Mouse (Mus musculus) olfactory bulb, adult 2 months (tissue): ENCODE measurements around the gene Rcn2. TPM values are rescaled to one million over a fixed set of nuclear protein-coding genes. Genes with fewer than 3 reads are reported as not detected.

Experiments used
- H3K27ac ChIP-seq: fragments of 200-500 bp; 2 replicates; pipeline ENCODE4 v1.5.1; 2012; ENCODE audit warnings: low read depth, low read length; ENCODE audit not compliant: insufficient read depth
- H3K4me1 ChIP-seq: fragments of 200-500 bp; 2 replicates; pipeline ENCODE4 v1.6.1; 2012; ENCODE audit warnings: low read length; ENCODE audit not compliant: control insufficient read depth, insufficient read depth
- H3K4me3 ChIP-seq: fragments of 200-500 bp; 2 replicates; pipeline ENCODE4 v1.5.1; 2012; ENCODE audit warnings: mild to moderate bottlenecking, low read depth, low read length, moderate library complexity; ENCODE audit not compliant: insufficient read depth
- CTCF ChIP-seq: fragments of 200-500 bp; IDR thresholded peaks from 2 replicates; pipeline ENCODE4 v1.5.1; 2012; ENCODE audit warnings: low read depth, mild to moderate bottlenecking, low read length, moderate library complexity; ENCODE audit not compliant: insufficient read depth
- POLR2A ChIP-seq: fragments of 200-500 bp; IDR thresholded peaks from 2 replicates; pipeline ENCODE4 v1.6.1; 2012; ENCODE audit warnings: mild to moderate bottlenecking, low read depth, low read length, moderate library complexity; ENCODE audit not compliant: insufficient read depth
- WGBS: fragments of 180-500 bp; shearing (Covaris S2); methylation state at CpG from one replicate; pipeline ENCODE4 v1.1.7; 2018; 5-methylcytosine and 5-hydroxymethylcytosine counted together
- polyA plus RNA-seq: library from polyadenylated mRNA; stranded (reverse); fragments of >200 nt; gene quantifications from 2 replicates; pipeline ENCODE4 v1.2.4, GENCODE M21; 2012; ENCODE audit warnings: low replicate concordance; ENCODE audit not compliant: missing spikeins, insufficient read depth, insufficient read length

Rcn2 gene
- polyA plus RNA-seq, 1 experiment: not detected

- 96% methylated on average over 5 of the region's 5 CpGs for WGBS
- Histone ChIP-seq H3K4me3 (no peak overlapping the region), H3K4me1 (peaks cover 3% of the 10 kb centered on the region; the same call in 1 of the 2 replicates), H3K27ac (no peak overlapping the region)
- TF ChIP-seq CTCF (no peak), POLR2A (no peak)
Observed at GRCm38 (mm10) chr9:56062336-56062735, 20.7 kb downstream of the Rcn2 start.

- no peak for TF ChIP-seq POLR2A
- no peak for TF ChIP-seq CTCF
- Histone ChIP-seq H3K27ac (no peak overlapping the region), H3K4me1 (peaks cover 3% of the 10 kb centered on the region; the same call in 1 of the 2 replicates), H3K4me3 (no peak overlapping the region)
- 70% methylated on average over 3 of the region's 3 CpGs for WGBS
Observed at GRCm38 (mm10) chr9:56065011-56065410, 23.4 kb downstream of the Rcn2 start.

- no peak for TF ChIP-seq POLR2A
- no peak for TF ChIP-seq CTCF
- Histone ChIP-seq H3K27ac (no peak overlapping the region), H3K4me1 (peaks cover 3% of the 10 kb centered on the region; the same call in 1 of the 2 replicates), H3K4me3 (no peak overlapping the region)
- 95% methylated on average over 4 of the region's 4 CpGs for whole genome bisulfite sequencing
Observed at GRCm38 (mm10) chr9:56067964-56068363, 26.3 kb downstream of the Rcn2 start.

GRCm38 (mm10) chr9:56068630-56069029 lies 27.0 kb downstream of the Rcn2 start:
- Histone ChIP-seq H3K4me3 (no peak overlapping the region), H3K27ac (no peak overlapping the region), H3K4me1 (peaks cover 3% of the 10 kb centered on the region; the same call in 1 of the 2 replicates)
- no peak for TF ChIP-seq CTCF
- TF ChIP-seq POLR2A: no peak
- WGBS: 97% methylated on average over 1 of the region's 1 CpGs

- no peaks in the 10 kb centered on the region for H3K4me1 ChIP-seq
- no peak overlapping the region for H3K27ac ChIP-seq
- WGBS: 85% methylated on average over 2 of the region's 2 CpGs
- TF ChIP-seq POLR2A (no peak), CTCF (no peak)
- H3K4me3 ChIP-seq: no peak overlapping the region
Observed at GRCm38 (mm10) chr9:56072861-56073260, 31.2 kb downstream of the Rcn2 start.

GRCm38 (mm10) chr9:56074863-56075262 lies 33.2 kb downstream of the Rcn2 start:
- no peak for TF ChIP-seq CTCF
- no peak overlapping the region for H3K4me3 ChIP-seq
- no peaks in the 10 kb centered on the region for H3K4me1 ChIP-seq
- H3K27ac ChIP-seq: no peak overlapping the region
- WGBS: 83% methylated on average over 12 of the region's 12 CpGs

- WGBS: 15% methylated on average over 4 of the region's 4 CpGs
- no peak for TF ChIP-seq POLR2A
- TF ChIP-seq CTCF: 0 out of 2 replicates have a peak, but pooled peaks have one; percentile 7
- no peaks in the 10 kb centered on the region for H3K4me1 ChIP-seq
- peak overlapping the region; percentile 46; the same call in 1 of the 2 replicates for H3K27ac ChIP-seq
- H3K4me3 ChIP-seq: no peak overlapping the region
Observed at GRCm38 (mm10) chr9:56075264-56075663, 33.6 kb downstream of the Rcn2 start.

- H3K27ac ChIP-seq: peak overlapping the region; percentile 46
- TF ChIP-seq CTCF: no peak
- TF ChIP-seq POLR2A: no peak
- WGBS: 52% methylated on average over 7 of the region's 7 CpGs
- H3K4me1 ChIP-seq: no peaks in the 10 kb centered on the region
- H3K4me3 ChIP-seq: no peak overlapping the region
Observed at GRCm38 (mm10) chr9:56075901-56076620, 34.4 kb downstream of the Rcn2 start.

- WGBS: 93% methylated on average over 5 of the region's 5 CpGs
- TF ChIP-seq POLR2A: no peak
- no peak overlapping the region for H3K4me3 ChIP-seq
- no peak overlapping the region for H3K27ac ChIP-seq
- no peaks in the 10 kb centered on the region for H3K4me1 ChIP-seq
Observed at GRCm38 (mm10) chr9:56079587-56079986, 37.9 kb downstream of the Rcn2 start.
